Comparison of ENCODE assay signal across 7 mouse cellular contexts in genomic region chr2:72285256-72285887, GRCm38 (mm10). TPM values are rescaled to one million over a fixed set of nuclear protein-coding genes. Genes with fewer than 3 reads are reported as not detected.
A peak's percentile ranks its signal among the peaks of the same experiment; 100 is the strongest.
DNase-seq lines count a peak whose midpoint lies in the region; ATAC-seq lines count a peak whose summit lies in the region.

TSS of gene Map3k20 (plus strand) at chr2:72285637.

- H3K36me3 ChIP-seq in hindbrain, embryonic 16.5 days (ENCODE audit: control insufficient read depth, insufficient read depth, low read length): no peaks in the 10 kb centered on the region
- H3K36me3 ChIP-seq in megakaryocyte, embryonic 14.5 days (replicated peaks; ENCODE audit: low read length): peaks cover 5% of the 10 kb centered on the region

- peaks cover 2% of the 10 kb centered on the region for H3K4me1 ChIP-seq in hindbrain, embryonic 16.5 days (ENCODE audit: control insufficient read depth, insufficient read depth, low read depth, low read length)
- H3K4me1 ChIP-seq in megakaryocyte, embryonic 14.5 days: peaks cover 41% of the 10 kb centered on the region

- H3K4me2 ChIP-seq in hindbrain, embryonic 16.5 days (ENCODE audit: low read length): peak within 1 kb of the TSS; percentile 97

- H3K9ac ChIP-seq in hindbrain, embryonic 16.5 days (ENCODE audit: low read depth, low read length): peak within 1 kb of the TSS; percentile 81

- 2% methylated on average over 22 of the region's 50 CpGs for WGBS in hindbrain, embryonic 16.5 days

- H3K4me3 ChIP-seq in hindbrain, embryonic 16.5 days (ENCODE audit: low read length): peak within 1 kb of the TSS; percentile 86
- peak within 1 kb of the TSS; percentile 94 for H3K4me3 ChIP-seq in megakaryocyte, embryonic 14.5 days (replicated peaks)

- no peaks in the 10 kb centered on the region for H3K27me3 ChIP-seq in hindbrain, embryonic 16.5 days (replicated peaks; ENCODE audit: control insufficient read depth, insufficient read depth, low read length)
- H3K27me3 ChIP-seq in megakaryocyte, embryonic 14.5 days (replicated peaks): peaks cover 7% of the 10 kb centered on the region

- H3K27ac ChIP-seq in hindbrain, embryonic 16.5 days (ENCODE audit: low read depth, low read length): no peak within 1 kb of the TSS

- no peaks in the 10 kb centered on the region for H3K9me3 ChIP-seq in hindbrain, embryonic 16.5 days (ENCODE audit: control insufficient read depth, low read length)
- no peaks in the 10 kb centered on the region for H3K9me3 ChIP-seq in megakaryocyte, embryonic 14.5 days

- peak; percentile 84 for DNase-seq in ZHBTc4 (ENCODE audit: low read depth, low spot score)
- peak; percentile 54 to 56 for DNase-seq in cerebellum, postnatal 36 days
- DNase-seq in gastrocnemius, adult 8-10 months (ENCODE audit: low spot score in 2 of 2): peak; percentile 56 to 71
- peak; percentile 26 to 86 for DNase-seq in left cerebral cortex, postnatal 10 days (ENCODE audit: extremely low spot score in 1 of 2, low spot score in 2 of 2)
- DNase-seq in right cerebral cortex, postnatal 4 days: peak; percentile 61

- peak; percentile 90 for ATAC-seq in hindbrain, embryonic 16.5 days

- intact Hi-C loops in left cerebral cortex, postnatal 10 days (cut with DNase I): no loop called here

RNA-seq across cellular contexts. Expression of gene Map3k20, which starts in this region (rescaled TPM):
- 100 to 1,000 TPM; 348 to 422 (median 393) TPM for total RNA-seq in gastrocnemius, adult 8-10 months (2022)
- 3.3 and 4.4 TPM in 2 replicates for polyA plus RNA-seq in hindbrain, embryonic 16.5 days (2015; fragmentation: Nextera tagmentation; extraction: Ambion mirVana)
- total RNA-seq in left cerebral cortex, postnatal 10 days (2021): 10 to 100 TPM; 11.1 to 12.7 TPM
- 2.8 TPM in 1 of 2 replicates, not detected in the other for polyA plus RNA-seq in megakaryocyte, embryonic 14.5 days (2012; ENCODE audit: insufficient read depth, low replicate concordance)

Comparison
In these comparisons a context has a peak if more than half of its experiments do, and no peak if none do; other contexts are left out.
1. RNA of gene Map3k20 (total RNA-seq): 348 to 422 TPM in gastrocnemius, adult 8-10 months; 11.1 to 12.7 TPM in left cerebral cortex, postnatal 10 days; every median in the first group is over 10 times any median in the second.
2. Peak in every context shown above with its lines, with median percentiles within 50 percentile points of each other: DNase-seq.